Mouse (Mus musculus): ENCODE measurements at regions not wholly inside any gene's neighbourhood (a gene's known extent, or its start where the extent isn't known, plus 50 kb on each side); places are given as distances from the start of the nearest gene placed in this dataset.

- Histone ChIP-seq H3K4me1 (ENCODE audit: control insufficient read depth, insufficient read depth, low read length) (no peaks in the 10 kb centered on the region), H3K27ac (ENCODE audit: insufficient read depth, low read length) (no peak overlapping the region), H3K4me3 (ENCODE audit: insufficient read depth, low read length) (no peak overlapping the region)
- TF ChIP-seq CTCF (IDR thresholded peaks at IDR 0.05; ENCODE audit: borderline replicate concordance, insufficient read depth, low read length) (no peak), POLR2A (IDR thresholded peaks at IDR 0.05; ENCODE audit: low read depth, low read length) (no peak)
Observed at GRCm38 (mm10) chr15:27109130-27109529, 213.8 kb upstream of the Fbxl7 start.

- no peak overlapping the region for H3K4me3 ChIP-seq (ENCODE audit: insufficient read depth, low read length)
- no peak for TF ChIP-seq POLR2A (IDR thresholded peaks at IDR 0.05; ENCODE audit: low read depth, low read length)
- TF ChIP-seq CTCF (IDR thresholded peaks at IDR 0.05; ENCODE audit: borderline replicate concordance, insufficient read depth, low read length) = no peak
- no peaks in the 10 kb centered on the region for H3K4me1 ChIP-seq (ENCODE audit: control insufficient read depth, insufficient read depth, low read length)
- H3K27ac ChIP-seq (ENCODE audit: insufficient read depth, low read length) = no peak overlapping the region
Observed at GRCm38 (mm10) chr15:27129697-27130096, 234.3 kb upstream of the Fbxl7 start.

GRCm38 (mm10) chr15:27132761-27133160 lies 237.4 kb upstream of the Fbxl7 start:
- Histone ChIP-seq H3K27ac (ENCODE audit: insufficient read depth, low read length) (no peak overlapping the region), H3K4me1 (ENCODE audit: control insufficient read depth, insufficient read depth, low read length) (no peaks in the 10 kb centered on the region), H3K4me3 (ENCODE audit: insufficient read depth, low read length) (no peak overlapping the region)
- TF ChIP-seq POLR2A (IDR thresholded peaks at IDR 0.05; ENCODE audit: low read depth, low read length) (no peak), CTCF (IDR thresholded peaks at IDR 0.05; ENCODE audit: borderline replicate concordance, insufficient read depth, low read length) (no peak)

- TF ChIP-seq CTCF (IDR thresholded peaks at IDR 0.05; ENCODE audit: borderline replicate concordance, insufficient read depth, low read length) = no peak
- no peak for TF ChIP-seq POLR2A (IDR thresholded peaks at IDR 0.05; ENCODE audit: low read depth, low read length)
- Histone ChIP-seq H3K27ac (ENCODE audit: insufficient read depth, low read length) (no peak overlapping the region), H3K4me1 (ENCODE audit: control insufficient read depth, insufficient read depth, low read length) (no peaks in the 10 kb centered on the region), H3K4me3 (ENCODE audit: insufficient read depth, low read length) (no peak overlapping the region)
Observed at GRCm38 (mm10) chr15:27137580-27137979, 242.2 kb upstream of the Fbxl7 start.

GRCm38 (mm10) chr15:27145860-27146259 lies 250.5 kb upstream of the Fbxl7 start:
- no peak for TF ChIP-seq POLR2A (IDR thresholded peaks at IDR 0.05; ENCODE audit: low read depth, low read length)
- no peak for TF ChIP-seq CTCF (IDR thresholded peaks at IDR 0.05; ENCODE audit: borderline replicate concordance, insufficient read depth, low read length)
- H3K4me3 ChIP-seq (ENCODE audit: insufficient read depth, low read length) = no peak overlapping the region
- no peak overlapping the region for H3K27ac ChIP-seq (ENCODE audit: insufficient read depth, low read length)
- no peaks in the 10 kb centered on the region for H3K4me1 ChIP-seq (ENCODE audit: control insufficient read depth, insufficient read depth, low read length)

- H3K4me1 ChIP-seq (ENCODE audit: control insufficient read depth, insufficient read depth, low read length) = no peaks in the 10 kb centered on the region
- H3K4me3 ChIP-seq (ENCODE audit: insufficient read depth, low read length) = no peak overlapping the region
- TF ChIP-seq CTCF (IDR thresholded peaks at IDR 0.05; ENCODE audit: borderline replicate concordance, insufficient read depth, low read length) (no peak), POLR2A (IDR thresholded peaks at IDR 0.05; ENCODE audit: low read depth, low read length) (no peak)
- no peak overlapping the region for H3K27ac ChIP-seq (ENCODE audit: insufficient read depth, low read length)
Observed at GRCm38 (mm10) chr15:27160986-27161385, 265.6 kb upstream of the Fbxl7 start.

GRCm38 (mm10) chr15:27167484-27167883 lies 272.1 kb upstream of the Fbxl7 start:
- H3K4me1 ChIP-seq (ENCODE audit: control insufficient read depth, insufficient read depth, low read length) = no peaks in the 10 kb centered on the region

GRCm38 (mm10) chr15:27169846-27170245 lies 274.5 kb upstream of the Fbxl7 start:
- H3K4me1 ChIP-seq (ENCODE audit: control insufficient read depth, insufficient read depth, low read length) = no peaks in the 10 kb centered on the region
- H3K4me3 ChIP-seq (ENCODE audit: insufficient read depth, low read length) = no peak overlapping the region
- no peak overlapping the region for H3K27ac ChIP-seq (ENCODE audit: insufficient read depth, low read length)
- TF ChIP-seq POLR2A (IDR thresholded peaks at IDR 0.05; ENCODE audit: low read depth, low read length) (no peak), CTCF (IDR thresholded peaks at IDR 0.05; ENCODE audit: borderline replicate concordance, insufficient read depth, low read length) (no peak)

More at GRCm38 (mm10) chr15:27167484-27167883, 272.1 kb upstream of the Fbxl7 start:
- no peak for TF ChIP-seq POLR2A (IDR thresholded peaks at IDR 0.05; ENCODE audit: low read depth, low read length)
- TF ChIP-seq CTCF (IDR thresholded peaks at IDR 0.05; ENCODE audit: borderline replicate concordance, insufficient read depth, low read length) = no peak
- Histone ChIP-seq H3K27ac (ENCODE audit: insufficient read depth, low read length) (no peak overlapping the region), H3K4me3 (ENCODE audit: insufficient read depth, low read length) (no peak overlapping the region)

- no peak for TF ChIP-seq CTCF (IDR thresholded peaks at IDR 0.05; ENCODE audit: borderline replicate concordance, insufficient read depth, low read length)
- no peak for TF ChIP-seq POLR2A (IDR thresholded peaks at IDR 0.05; ENCODE audit: low read depth, low read length)
- Histone ChIP-seq H3K4me1 (ENCODE audit: control insufficient read depth, insufficient read depth, low read length) (no peaks in the 10 kb centered on the region), H3K4me3 (ENCODE audit: insufficient read depth, low read length) (no peak overlapping the region), H3K27ac (ENCODE audit: insufficient read depth, low read length) (no peak overlapping the region)
Observed at GRCm38 (mm10) chr15:27173506-27173905, 278.1 kb upstream of the Fbxl7 start.

GRCm38 (mm10) chr15:27178084-27178935 lies 282.9 kb upstream of the Fbxl7 start:
- H3K27ac ChIP-seq (ENCODE audit: insufficient read depth, low read length) = no peak overlapping the region
- TF ChIP-seq CTCF (IDR thresholded peaks at IDR 0.05; ENCODE audit: borderline replicate concordance, insufficient read depth, low read length) = no peak
- no peak for TF ChIP-seq POLR2A (IDR thresholded peaks at IDR 0.05; ENCODE audit: low read depth, low read length)
- H3K4me1 ChIP-seq (ENCODE audit: control insufficient read depth, insufficient read depth, low read length) = no peaks in the 10 kb centered on the region
- no peak overlapping the region for H3K4me3 ChIP-seq (ENCODE audit: insufficient read depth, low read length)

Data from embryonic fibroblast, embryonic 13.5 days (primary cell).